Mouse (Mus musculus) forebrain, embryonic 16.5 days (tissue): ENCODE data around the gene Kdelr1. TPM values are rescaled to one million over a fixed set of nuclear protein-coding genes. Genes with fewer than 3 reads are reported as not detected.
"Not testable (repeated sequence)": the region's sequence is repeated elsewhere in the genome, so short reads cannot be mapped to it uniquely, and the experiment has no call there.

ENCODE experiments used
- ATAC-seq: fragments of 200-750 bp; cut with Nextera tagmentation; 2 replicates; pipeline ENCODE4 v1.8.0; 2017; ENCODE audit warnings: mild to moderate bottlenecking, moderate library complexity
- H3K27ac ChIP-seq: fragments of 300-500 bp; sonication (generic); 2 replicates; pipeline ENCODE4 v1.5.1; 2014; ENCODE audit warnings: low read length, control low read depth
- H3K27me3 ChIP-seq: fragments of 300-500 bp; sonication (generic); replicated peaks from 2 replicates; pipeline ENCODE4 v1.6.1; 2014; ENCODE audit warnings: low read length; ENCODE audit not compliant: control insufficient read depth, insufficient read depth
- H3K36me3 ChIP-seq: fragments of 300-500 bp; sonication (generic); 2 replicates; pipeline ENCODE4 v1.6.1; 2014; ENCODE audit not compliant: control insufficient read depth, insufficient read depth
- H3K4me1 ChIP-seq: fragments of 300-500 bp; sonication (generic); replicated peaks from 2 replicates; pipeline ENCODE4 v1.6.1; 2014; ENCODE audit warnings: low read length; ENCODE audit not compliant: control insufficient read depth, insufficient read depth
- H3K4me2 ChIP-seq: fragments of 300-500 bp; sonication (generic); 2 replicates; pipeline ENCODE4 v1.6.1; 2014; ENCODE audit warnings: mild to moderate bottlenecking, low read length, control low read depth
- H3K4me3 ChIP-seq: fragments of 300-500 bp; sonication (generic); replicated peaks from 2 replicates; pipeline ENCODE4 v1.5.1; 2014; ENCODE audit warnings: mild to moderate bottlenecking, low read length, control low read depth
- H3K9ac ChIP-seq: fragments of 300-500 bp; sonication (generic); replicated peaks from 2 replicates; pipeline ENCODE4 v1.6.1; 2014; ENCODE audit warnings: low read depth, low read length, control low read depth
- H3K9me3 ChIP-seq: fragments of 300-500 bp; sonication (generic); 2 replicates; pipeline ENCODE4 v1.6.1; 2016; ENCODE audit warnings: low read length; ENCODE audit not compliant: control insufficient read depth
- WGBS: fragments of 180-500 bp; shearing (Covaris S2); extraction: QIAGEN DNeasy Blood & Tissue Kit; methylation state at CpG from one replicate; pipeline ENCODE4 v1.1.7; 2014; 5-methylcytosine and 5-hydroxymethylcytosine counted together
- polyA plus RNA-seq: library from polyadenylated mRNA; unstranded; fragments of >200 nt; fragmentation: Nextera tagmentation; extraction: Ambion mirVana; gene quantifications from 2 replicates; pipeline ENCODE4 v1.2.1, GENCODE M21; 2015

The Kdelr1 gene
- polyA plus RNA-seq, 1 experiment from 2014 or later = 41.8 TPM

DNA sequence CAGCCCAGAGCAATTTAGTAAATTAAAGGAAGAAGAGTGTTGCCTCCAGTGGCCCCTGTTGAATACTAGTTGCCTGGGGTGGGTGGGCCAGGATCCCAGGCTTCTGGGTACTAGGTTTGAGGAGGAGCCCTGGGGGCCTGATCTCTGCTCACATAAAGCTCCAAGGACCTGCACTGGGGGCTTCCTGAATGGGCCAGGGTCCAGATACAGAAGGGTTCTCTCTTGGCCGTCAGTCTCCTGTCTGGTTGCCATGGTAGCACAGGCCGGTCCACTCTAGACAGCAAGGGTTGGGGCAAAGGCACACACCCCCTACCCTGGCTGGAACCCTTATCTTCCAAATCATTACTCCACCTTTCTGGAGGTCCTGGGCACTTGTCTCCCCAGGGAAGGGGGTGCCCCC, 4.7 kb upstream of the Kdelr1 start:
- Histone ChIP-seq H3K27me3 (peaks cover 5% of the 10 kb centered on the region; the same call in 1 of the 2 replicates), H3K9me3 (no peaks in the 10 kb centered on the region), H3K4me1 (peaks cover 42% of the 10 kb centered on the region), H3K4me2 (peak overlapping the region; percentile 70), H3K4me3 (no peak overlapping the region), H3K9ac (no peak overlapping the region), H3K27ac (no peak overlapping the region), H3K36me3 (no peaks in the 10 kb centered on the region)
- 11% methylated on average over 2 of the region's 2 CpGs for WGBS
- ATAC-seq = no peak

DNA sequence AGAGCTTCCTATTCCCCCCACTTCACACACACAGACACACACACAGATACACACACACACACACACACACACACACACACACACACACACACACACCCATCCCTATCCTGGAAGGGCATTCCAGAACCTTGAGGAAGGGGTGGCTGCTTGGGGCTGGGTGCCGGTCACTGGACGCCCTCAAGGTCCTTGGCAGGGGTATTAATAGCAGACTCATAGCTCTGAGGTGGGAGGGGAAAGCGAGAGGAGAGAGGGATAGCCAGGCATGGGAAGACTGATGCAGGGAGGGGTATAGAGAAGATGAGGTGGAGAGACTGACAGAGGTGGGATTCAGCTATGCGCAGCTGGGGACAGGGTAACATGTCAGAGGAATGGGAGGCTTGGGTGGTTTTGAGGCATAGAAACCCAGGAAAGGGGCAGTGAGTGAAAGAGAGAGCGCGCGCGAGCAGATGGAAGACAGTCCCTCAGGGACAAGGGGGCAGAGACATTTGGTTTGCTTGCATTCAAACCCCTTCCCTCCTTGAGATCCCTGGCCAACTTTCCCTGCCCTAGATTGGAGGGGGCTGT, 3.4 kb upstream of the Kdelr1 start:
- Histone ChIP-seq H3K9me3 (no peaks in the 10 kb centered on the region), H3K36me3 (no peaks in the 10 kb centered on the region), H3K27ac (no peak overlapping the region), H3K4me3 (peak overlapping the region; percentile 38), H3K9ac (0 out of 2 replicates have a peak overlapping the region, but pooled peaks have one; percentile 22), H3K4me1 (peaks cover 52% of the 10 kb centered on the region), H3K27me3 (peaks cover 5% of the 10 kb centered on the region; the same call in 1 of the 2 replicates), H3K4me2 (peak overlapping the region; percentile 57)
- ATAC-seq = no peak
- 24% methylated on average over 8 of the region's 8 CpGs for WGBS

DNA sequence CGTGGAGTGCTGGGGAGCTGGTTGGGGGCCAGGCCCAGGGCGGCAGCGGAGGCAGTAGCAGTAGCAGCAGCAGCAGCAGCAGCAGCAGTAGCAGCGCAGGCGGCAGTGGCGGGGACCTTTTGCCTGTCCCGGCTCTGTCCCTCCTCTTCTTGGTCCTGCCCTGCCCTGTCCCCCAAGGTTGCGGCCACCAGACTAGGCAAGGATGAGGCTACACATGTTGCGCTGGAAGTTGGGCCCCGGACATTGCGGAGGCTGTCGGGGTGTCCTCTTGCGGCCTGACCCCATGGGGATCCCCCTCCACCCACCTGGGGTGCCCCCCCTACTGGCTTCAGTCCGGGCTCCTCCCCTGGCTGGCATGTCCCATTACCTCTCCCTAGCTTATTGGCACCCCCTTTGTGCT, 2.8 kb upstream of the Kdelr1 start:
- 2% methylated on average over 13 of the region's 14 CpGs for WGBS
- no peaks in the 10 kb centered on the region for H3K9me3 ChIP-seq
- H3K4me3 ChIP-seq = peak overlapping the region; percentile 38
- no peak overlapping the region for H3K27ac ChIP-seq
- peak overlapping the region; percentile 57 for H3K4me2 ChIP-seq
- H3K4me1 ChIP-seq = peaks cover 58% of the 10 kb centered on the region
- peak overlapping the region; percentile 24; the same call in 1 of the 2 replicates for H3K9ac ChIP-seq
- no peak for ATAC-seq
- H3K27me3 ChIP-seq = peaks cover 5% of the 10 kb centered on the region; the same call in 1 of the 2 replicates
- no peaks in the 10 kb centered on the region for H3K36me3 ChIP-seq

DNA sequence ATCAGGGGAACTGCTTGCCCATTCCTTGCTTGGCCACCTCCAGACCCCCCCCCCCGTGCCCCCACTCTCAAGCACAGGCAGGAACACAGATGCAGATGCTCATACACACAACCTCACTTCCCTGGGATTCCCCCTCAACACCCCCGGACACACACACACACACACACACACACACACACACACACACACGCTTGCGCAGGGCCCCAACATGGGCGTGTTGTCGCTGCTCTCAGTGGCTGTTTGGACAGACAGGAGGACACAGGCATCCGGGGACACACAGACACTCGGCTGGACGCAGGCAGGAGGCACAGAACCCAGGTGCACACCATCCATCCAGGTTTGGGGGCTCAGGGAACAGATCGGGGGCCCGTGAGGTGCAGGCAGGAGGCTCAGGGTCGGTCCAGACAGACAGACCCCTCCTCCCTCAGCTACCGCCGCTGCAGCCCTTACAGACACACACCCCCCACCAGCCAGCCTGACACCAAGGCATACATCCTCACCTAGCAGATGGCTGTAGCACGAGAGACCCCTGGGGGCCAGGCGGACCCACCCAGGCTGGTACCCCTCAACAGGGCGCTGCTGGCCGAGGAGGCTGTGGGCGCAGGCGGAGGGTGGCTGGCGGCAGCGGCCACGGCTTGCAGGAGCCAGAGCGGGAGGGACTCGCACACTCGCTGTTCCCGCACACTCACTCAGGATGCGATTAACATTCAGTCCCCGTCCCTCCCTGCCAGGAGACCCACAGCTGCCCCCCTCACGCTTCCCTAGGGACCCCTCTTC, 2.1 kb upstream of the Kdelr1 start:
- Histone ChIP-seq H3K4me2 (peak overlapping the region; percentile 57), H3K4me1 (peaks cover 61% of the 10 kb centered on the region), H3K27me3 (peaks cover 5% of the 10 kb centered on the region; the same call in 1 of the 2 replicates), H3K9me3 (no peaks in the 10 kb centered on the region), H3K4me3 (peak overlapping the region; percentile 38), H3K36me3 (no peaks in the 10 kb centered on the region), H3K9ac (peak overlapping the region; percentile 62), H3K27ac (no peak overlapping the region)
- under 1% methylated on average over 28 of the region's 30 CpGs for WGBS
- ATAC-seq = no peak

DNA sequence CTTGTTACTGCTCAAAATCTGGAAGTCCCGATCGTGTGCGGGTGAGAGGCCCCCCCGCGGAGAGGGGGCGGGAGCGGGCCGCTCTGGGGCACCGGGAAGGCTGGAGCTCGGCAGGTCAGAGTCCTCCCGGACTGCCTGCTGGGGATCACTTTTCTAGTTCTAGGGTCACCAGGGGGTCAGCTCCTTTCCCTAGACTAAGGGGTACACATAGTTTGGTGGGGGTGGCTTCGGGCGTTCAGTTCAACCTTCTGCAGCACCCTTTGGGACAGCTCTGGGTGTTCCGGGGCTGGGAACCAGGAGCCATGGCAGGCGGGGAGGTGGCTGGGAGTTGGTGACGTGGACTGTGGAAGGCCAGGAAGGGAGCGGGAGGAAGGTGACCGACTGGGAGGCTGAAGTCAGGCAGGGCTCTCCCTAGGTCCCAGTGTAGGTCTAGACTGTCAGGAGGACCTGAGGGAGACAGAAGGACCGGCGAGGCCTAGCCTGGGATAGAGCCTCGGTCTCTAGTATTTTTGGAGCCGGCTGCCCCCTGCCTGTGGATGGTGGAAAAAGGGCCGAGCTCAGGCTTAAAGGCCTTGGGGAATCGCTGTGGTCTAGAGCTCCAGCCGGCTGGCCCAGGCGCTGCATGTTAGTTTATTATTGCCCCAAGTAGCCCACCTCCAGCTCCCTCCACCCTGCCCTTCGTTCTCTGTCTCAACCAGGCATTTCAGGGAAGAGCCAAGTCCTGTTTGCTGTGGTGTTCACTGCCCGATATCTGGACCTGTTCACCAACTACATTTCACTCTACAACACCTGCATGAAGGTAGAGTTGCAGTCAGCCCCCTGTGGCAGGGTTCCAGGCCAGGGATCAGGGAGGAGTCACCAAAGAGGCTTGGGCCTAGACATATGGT, 732 bp downstream of the Kdelr1 start:
- H3K4me3 ChIP-seq = peak overlapping the region; percentile 66
- peaks cover 5% of the 10 kb centered on the region; the same call in 1 of the 2 replicates for H3K27me3 ChIP-seq
- peaks cover 11% of the 10 kb centered on the region for H3K36me3 ChIP-seq
- H3K4me2 ChIP-seq = peak overlapping the region; percentile 60
- H3K9ac ChIP-seq = peak overlapping the region; percentile 96
- peaks cover 41% of the 10 kb centered on the region for H3K4me1 ChIP-seq
- WGBS = 3% methylated on average over 28 of the region's 28 CpGs
- ATAC-seq = peak; percentile 35
- H3K9me3 ChIP-seq = no peaks in the 10 kb centered on the region
- H3K27ac ChIP-seq = peak overlapping the region; percentile 82

DNA sequence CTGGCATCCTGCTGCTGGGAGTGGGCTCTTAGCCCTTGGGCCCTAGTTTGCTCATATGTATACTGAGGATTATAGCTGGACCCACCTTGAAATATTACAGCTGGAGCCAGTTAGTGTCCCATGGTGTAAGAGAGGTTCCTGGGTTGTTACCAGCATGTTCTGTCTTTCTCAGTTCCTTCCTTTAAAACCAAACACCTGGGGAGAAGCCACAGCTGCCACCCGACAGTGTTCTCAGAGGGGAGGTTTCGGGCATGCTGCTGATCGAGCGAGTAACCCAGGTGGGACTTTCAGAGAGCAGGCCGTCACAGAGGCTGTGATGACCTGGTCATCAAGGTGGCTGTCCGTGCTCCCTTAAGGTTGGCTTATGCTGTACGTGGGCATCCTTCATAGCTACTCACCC, 4.3 kb downstream of the Kdelr1 start:
- no peak overlapping the region for H3K27ac ChIP-seq
- no peaks in the 10 kb centered on the region for H3K27me3 ChIP-seq
- peaks cover 19% of the 10 kb centered on the region for H3K4me1 ChIP-seq
- H3K9ac ChIP-seq = no peak overlapping the region
- H3K4me3 ChIP-seq = no peak overlapping the region
- no peak for ATAC-seq
- whole genome bisulfite sequencing = 96% methylated on average over 7 of the region's 7 CpGs
- H3K4me2 ChIP-seq = no peak overlapping the region
- H3K36me3 ChIP-seq = peaks cover 24% of the 10 kb centered on the region
- H3K9me3 ChIP-seq = no peaks in the 10 kb centered on the region

DNA sequence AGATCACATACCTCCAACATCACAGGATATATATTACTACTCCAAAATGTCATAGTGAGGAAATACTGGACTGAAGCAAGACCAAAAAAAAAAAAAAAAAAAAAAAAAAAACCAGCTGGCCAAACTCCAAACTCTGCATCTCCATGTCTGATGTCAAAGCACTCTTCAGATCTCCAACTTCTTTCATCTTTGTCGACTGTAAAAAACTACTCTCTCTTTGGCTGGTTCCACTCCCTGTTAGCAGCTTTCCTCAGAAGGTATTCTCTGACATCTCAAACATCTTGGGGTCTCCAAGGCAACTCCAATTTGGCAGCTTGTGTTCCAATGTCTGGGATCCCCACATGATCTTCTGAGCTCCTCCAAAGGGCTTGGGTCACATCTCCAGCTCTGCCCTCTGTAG, 5.7 kb downstream of the Kdelr1 start, which contains the start of gene Grin2d:
Gene Grin2d (minus strand): TSS at position 101 of the 400 bp plus-strand sequence.
- H3K9ac ChIP-seq, ATAC-seq, H3K27me3 ChIP-seq, H3K4me2 ChIP-seq, H3K27ac ChIP-seq, H3K4me3 ChIP-seq, H3K9me3 ChIP-seq: not testable (repeated sequence)
- WGBS = 100% methylated on average over 1 of the region's 1 CpGs
- peaks cover 33% of the 10 kb centered on the region for H3K36me3 ChIP-seq
- H3K4me1 ChIP-seq = peaks cover 18% of the 10 kb centered on the region

DNA sequence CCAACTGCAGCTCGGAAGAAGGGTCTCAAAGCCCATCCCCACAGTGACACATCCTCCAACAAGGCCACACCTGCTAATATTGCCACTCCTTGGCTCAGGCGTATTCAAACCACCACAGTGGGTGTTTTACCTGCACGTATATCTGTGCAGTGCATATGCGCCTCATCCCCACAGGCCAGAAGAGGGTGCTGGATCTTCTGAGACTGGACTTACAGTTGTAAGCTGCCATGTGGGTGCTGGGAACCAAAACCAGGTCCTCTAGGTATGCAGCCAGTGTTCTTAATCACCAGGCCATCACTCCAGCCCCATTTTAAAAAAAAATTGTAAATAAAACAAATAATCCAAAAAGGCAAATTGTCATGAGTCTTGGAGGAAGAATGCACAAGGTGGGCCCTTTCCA, 8.0 kb downstream of the Kdelr1 start:
- Histone ChIP-seq H3K36me3 (peaks cover 36% of the 10 kb centered on the region), H3K27me3 (no peaks in the 10 kb centered on the region), H3K9me3 (no peaks in the 10 kb centered on the region), H3K4me1 (no peaks in the 10 kb centered on the region), H3K4me3 (no peak overlapping the region), H3K27ac (no peak overlapping the region), H3K4me2 (no peak overlapping the region), H3K9ac (no peak overlapping the region)
- no peak for ATAC-seq
- WGBS = 97% methylated on average over 4 of the region's 4 CpGs

DNA sequence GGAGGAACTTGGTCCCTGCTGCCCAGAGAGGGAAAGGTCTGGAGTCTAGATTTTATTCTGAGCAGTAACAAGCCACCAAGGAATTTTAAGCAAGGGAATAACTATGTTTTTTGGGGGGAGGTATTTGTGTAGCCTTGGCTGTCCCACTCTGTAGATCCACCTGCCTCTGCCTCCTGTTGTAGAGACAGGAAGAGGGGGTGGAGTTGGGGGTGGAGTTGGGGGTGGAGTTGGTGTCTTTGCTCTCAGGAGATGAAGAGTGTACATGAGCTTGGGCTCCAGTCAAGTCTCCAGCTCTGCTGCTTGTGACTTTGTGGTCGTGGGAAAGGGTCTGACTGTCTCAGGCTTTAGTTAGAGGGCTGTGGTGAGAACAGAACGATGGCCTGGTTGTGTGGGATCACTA, 8.4 kb downstream of the Kdelr1 start:
- Histone ChIP-seq H3K27ac (no peak overlapping the region), H3K9me3 (no peaks in the 10 kb centered on the region), H3K4me1 (no peaks in the 10 kb centered on the region), H3K9ac (no peak overlapping the region), H3K4me2 (no peak overlapping the region), H3K4me3 (no peak overlapping the region), H3K36me3 (peaks cover 40% of the 10 kb centered on the region), H3K27me3 (no peaks in the 10 kb centered on the region)
- WGBS = 87% methylated on average over 2 of the region's 2 CpGs
- no peak for ATAC-seq
